Mouse (Mus musculus) cerebellum, postnatal 25 days (tissue): ENCODE data around the gene Rnf103.
A peak's percentile ranks its signal among the peaks of the same experiment; 100 is the strongest.

Experiments
- DNase-seq, 2 experiments: peaks; one replicate each; pipeline ENCODE4 v3.0.0; 2021; ENCODE audit warnings: mixed read lengths in 2 of 2

The Rnf103 gene

GRCm38 (mm10) chr6:71492756-71493674, 679 bp upstream of the Rnf103 start:
- no peak for DNase-seq

GRCm38 (mm10) chr6:71494341-71495020, 787 bp downstream of the Rnf103 start:
- peak; percentile 79 to 86 for DNase-seq

GRCm38 (mm10) chr6:71500575-71500974, 6.9 kb downstream of the Rnf103 start:
- DNase-seq = no peak

- DNase-seq = peak in 1 of 2 experiments; percentile 30
Measured at GRCm38 (mm10) chr6:71503001-71503400, 9.3 kb downstream of the Rnf103 start.

GRCm38 (mm10) chr6:71503670-71504069, 10.0 kb downstream of the Rnf103 start:
- no peak for DNase-seq

GRCm38 (mm10) chr6:71504091-71504490, 10.4 kb downstream of the Rnf103 start:
- DNase-seq = no peak

- no peak for DNase-seq
Measured at GRCm38 (mm10) chr6:71505671-71506070, 12.0 kb downstream of the Rnf103 start.

- peak; percentile 63 to 67 for DNase-seq
Measured at GRCm38 (mm10) chr6:71519476-71519875, 25.8 kb downstream of the Rnf103 start.

- DNase-seq = peak; percentile 90 to 91
Measured at GRCm38 (mm10) chr6:71525556-71525955, 31.9 kb downstream of the Rnf103 start.

- peak; percentile 72 to 75 for DNase-seq
Measured at GRCm38 (mm10) chr6:71527056-71527455, 33.4 kb downstream of the Rnf103 start.

GRCm38 (mm10) chr6:71527826-71528225, 34.1 kb downstream of the Rnf103 start:
- DNase-seq = peak in 1 of 2 experiments; percentile 58

- peak; percentile 70 to 71 for DNase-seq
Measured at GRCm38 (mm10) chr6:71530176-71530575, 36.5 kb downstream of the Rnf103 start.

- DNase-seq = no peak
Measured at GRCm38 (mm10) chr6:71537286-71537685, 43.6 kb downstream of the Rnf103 start.

- DNase-seq = peak; percentile 97 to 98
Measured at GRCm38 (mm10) chr6:71543686-71544499, 50.2 kb downstream of the Rnf103 start, which contains the start of gene Chmp3. Gene Chmp3, plus strand, starts transcription at chr6:71543797.

- DNase-seq = peak; percentile 24 to 43
Measured at GRCm38 (mm10) chr6:71555507-71555951, 61.8 kb downstream of the Rnf103 start.

GRCm38 (mm10) chr6:71556826-71557225, 63.1 kb downstream of the Rnf103 start:
- DNase-seq = no peak
